Mouse (Mus musculus) T-helper 17 cell (primary cell): ENCODE results near the gene Zbtb34.

ENCODE experiments used
- in situ Hi-C, 2 experiments: fragments of 300-600 bp; cut with MboI, MseI; formaldehyde crosslinking; loops; 1 replicate in 1 of 2; 2 replicates in 1 of 2; pipeline ENCODE4 v1.15.1; 2025; ENCODE audit warnings: high pct_unique_total_duplicates in 2 of 2

Gene Zbtb34

GRCm38 (mm10) chr2:33446796-33447195 is 15.7 kb upstream of the Zbtb34 start:
- in situ Hi-C loops, result no loop called here

GRCm38 (mm10) chr2:33445741-33446140 is 14.6 kb upstream of the Zbtb34 start:
- in situ Hi-C loops, result no loop called here

GRCm38 (mm10) chr2:33444862-33445261 is 13.7 kb upstream of the Zbtb34 start:
- in situ Hi-C loops, result no loop called here

GRCm38 (mm10) chr2:33444358-33444757 is 13.2 kb upstream of the Zbtb34 start:
- in situ Hi-C loops, result no loop called here

GRCm38 (mm10) chr2:33442701-33443100 is 11.6 kb upstream of the Zbtb34 start:
- in situ Hi-C loops, result no loop called here

- in situ Hi-C loops, result no loop called here
Observed at GRCm38 (mm10) chr2:33440893-33441292, 9.8 kb upstream of the Zbtb34 start.

- in situ Hi-C loops, result no loop called here
Observed at GRCm38 (mm10) chr2:33439980-33440670, 9.0 kb upstream of the Zbtb34 start.

- in situ Hi-C loops, result no loop called here
Observed at GRCm38 (mm10) chr2:33439471-33439881, 8.4 kb upstream of the Zbtb34 start.

GRCm38 (mm10) chr2:33438377-33438776 is 7.3 kb upstream of the Zbtb34 start:
- in situ Hi-C loops, result no loop called here

- in situ Hi-C loops, result no loop called here
Observed at GRCm38 (mm10) chr2:33437184-33437583, 6.1 kb upstream of the Zbtb34 start.

GRCm38 (mm10) chr2:33436035-33436580 is 5.0 kb upstream of the Zbtb34 start:
- in situ Hi-C loops, result no loop called here

- in situ Hi-C loops, result no loop called here
Observed at GRCm38 (mm10) chr2:33435036-33435650, 4.0 kb upstream of the Zbtb34 start.

- in situ Hi-C loops, result no loop called here
Observed at GRCm38 (mm10) chr2:33432877-33433276, 1.8 kb upstream of the Zbtb34 start.

GRCm38 (mm10) chr2:33430081-33430770 is 898 bp downstream of the Zbtb34 start:
- in situ Hi-C loops, result no loop called here

- in situ Hi-C loops, result no loop called here
Observed at GRCm38 (mm10) chr2:33429339-33429738, 1.8 kb downstream of the Zbtb34 start.

- in situ Hi-C loops, result no loop called here
Observed at GRCm38 (mm10) chr2:33426640-33427398, 4.3 kb downstream of the Zbtb34 start.

- in situ Hi-C loops, result no loop called here
Observed at GRCm38 (mm10) chr2:33417454-33417853, 13.7 kb downstream of the Zbtb34 start.

GRCm38 (mm10) chr2:33414019-33414418 is 17.1 kb downstream of the Zbtb34 start:
- in situ Hi-C loops, result no loop called here

- in situ Hi-C loops, result no loop called here
Observed at GRCm38 (mm10) chr2:33412111-33412510, 19.0 kb downstream of the Zbtb34 start.

GRCm38 (mm10) chr2:33403511-33404003 is 27.6 kb downstream of the Zbtb34 start:
- in situ Hi-C loops, result no loop called here

GRCm38 (mm10) chr2:33402638-33403037 is 28.5 kb downstream of the Zbtb34 start:
- in situ Hi-C loops, result no loop called here

GRCm38 (mm10) chr2:33402236-33402635 is 28.9 kb downstream of the Zbtb34 start:
- in situ Hi-C loops, result no loop called here
